Mouse (Mus musculus) 416B (cell line): ENCODE data around the gene Gli3.

Experiments used
- DNase-seq: peaks from one replicate; pipeline ENCODE4 v3.0.0; 2011; ENCODE audit warnings: low read depth

Gli3 gene

DNA sequence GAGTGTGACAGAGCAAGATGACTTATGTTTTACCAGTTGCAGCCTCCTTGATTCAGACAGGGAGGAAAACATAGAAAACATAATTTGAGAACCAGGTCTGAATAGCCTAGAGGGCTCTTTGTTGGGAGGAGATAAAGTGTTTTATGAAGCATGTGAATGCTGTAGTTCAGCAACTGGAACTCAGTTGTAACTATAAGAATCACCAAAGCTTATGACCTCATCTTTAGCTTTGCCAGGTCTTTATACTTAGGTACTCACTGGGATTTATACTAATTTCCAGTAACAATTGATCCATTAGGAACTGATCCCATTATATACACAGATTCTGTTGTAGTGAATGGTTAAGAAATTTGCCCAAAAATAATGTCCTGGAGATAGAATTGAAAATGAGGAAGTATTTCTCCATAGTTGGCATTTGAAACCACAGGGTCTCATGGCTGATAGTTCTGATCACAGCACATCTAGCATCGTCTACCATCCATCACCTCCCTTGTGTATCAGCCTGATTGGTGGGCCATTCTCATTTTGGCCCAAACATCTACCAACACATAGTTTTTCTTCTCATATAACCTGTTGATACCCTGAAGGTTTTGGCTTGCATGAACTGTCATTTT lies 259.8 kb downstream of the Gli3 start:
- no peak for DNase-seq

DNA sequence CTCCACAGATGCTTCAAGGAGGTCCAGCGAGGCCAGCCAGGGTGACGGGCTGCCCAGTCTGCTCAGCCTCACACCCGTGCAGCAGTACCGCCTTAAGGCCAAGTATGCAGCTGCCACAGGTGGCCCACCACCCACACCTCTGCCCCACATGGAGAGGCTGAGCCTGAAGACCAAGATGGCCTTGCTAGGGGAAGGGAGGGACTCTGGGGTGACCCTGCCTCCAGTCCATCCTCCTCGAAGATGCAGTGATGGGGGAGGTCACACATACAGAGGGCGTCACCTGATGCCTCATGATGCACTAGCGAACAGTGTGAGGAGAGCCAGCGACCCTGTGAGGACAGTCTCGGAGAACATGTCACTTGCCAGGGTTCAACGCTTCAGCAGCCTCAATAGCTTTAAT lies 261.7 kb downstream of the Gli3 start:
- DNase-seq: no peak

DNA sequence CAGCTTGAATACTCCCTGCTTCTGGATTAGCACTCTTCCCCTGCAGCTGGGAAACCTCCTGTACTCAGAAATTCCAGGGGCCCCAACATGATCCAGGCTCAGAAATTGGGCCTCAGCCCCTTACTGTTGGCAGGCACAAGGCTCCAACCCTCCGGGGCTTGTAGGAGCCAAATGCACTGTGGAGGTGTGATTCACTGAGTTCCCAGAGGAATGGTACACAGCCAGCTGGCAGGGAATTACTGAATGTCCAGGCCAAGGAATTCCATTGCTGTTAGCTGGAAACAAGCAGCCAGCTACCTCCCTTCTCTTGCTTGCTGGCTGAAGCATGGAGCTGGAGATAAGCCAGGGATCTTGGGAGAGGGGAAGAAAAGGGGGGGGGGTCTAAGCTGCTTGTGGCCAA lies 278.7 kb downstream of the Gli3 start:
- DNase-seq: no peak

DNA sequence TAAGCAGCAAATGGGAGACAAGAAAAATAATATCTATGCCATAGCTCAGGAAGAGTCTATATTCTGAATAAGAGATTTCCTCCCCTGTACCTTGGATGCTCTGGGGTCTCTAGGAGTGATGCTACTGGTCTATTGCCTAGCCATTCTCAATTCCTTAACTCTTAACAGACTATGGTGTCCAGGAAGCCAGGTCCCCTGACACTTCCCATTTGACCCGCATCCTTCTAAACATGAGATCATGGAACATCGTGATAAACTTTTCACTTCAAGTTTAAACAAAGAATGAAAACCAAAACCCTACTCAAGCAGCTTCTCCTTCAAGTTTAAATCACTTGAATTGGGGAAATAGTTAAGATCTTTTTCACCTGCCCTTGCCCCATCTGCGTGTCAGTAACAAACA lies 279.3 kb downstream of the Gli3 start:
- no peak for DNase-seq

DNA sequence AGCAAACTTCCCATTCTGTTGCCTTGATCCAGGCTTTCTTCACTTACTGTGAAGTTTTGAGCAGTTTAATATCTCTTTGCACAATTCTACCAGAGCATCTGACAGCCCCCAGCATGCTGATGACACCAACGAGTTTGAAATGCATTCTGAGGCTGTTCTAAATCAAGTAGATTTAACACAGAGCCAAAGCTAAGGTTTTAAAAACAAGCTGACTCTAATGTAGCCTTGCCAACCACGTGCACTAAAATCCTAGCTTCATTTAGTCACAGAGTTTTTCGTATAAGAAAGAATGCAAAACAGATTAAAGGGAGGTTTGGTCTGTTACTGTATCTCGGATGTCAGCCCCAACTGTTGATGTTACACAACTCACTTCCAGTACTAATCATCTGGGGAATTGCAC lies 279.7 kb downstream of the Gli3 start:
- DNase-seq: no peak

DNA sequence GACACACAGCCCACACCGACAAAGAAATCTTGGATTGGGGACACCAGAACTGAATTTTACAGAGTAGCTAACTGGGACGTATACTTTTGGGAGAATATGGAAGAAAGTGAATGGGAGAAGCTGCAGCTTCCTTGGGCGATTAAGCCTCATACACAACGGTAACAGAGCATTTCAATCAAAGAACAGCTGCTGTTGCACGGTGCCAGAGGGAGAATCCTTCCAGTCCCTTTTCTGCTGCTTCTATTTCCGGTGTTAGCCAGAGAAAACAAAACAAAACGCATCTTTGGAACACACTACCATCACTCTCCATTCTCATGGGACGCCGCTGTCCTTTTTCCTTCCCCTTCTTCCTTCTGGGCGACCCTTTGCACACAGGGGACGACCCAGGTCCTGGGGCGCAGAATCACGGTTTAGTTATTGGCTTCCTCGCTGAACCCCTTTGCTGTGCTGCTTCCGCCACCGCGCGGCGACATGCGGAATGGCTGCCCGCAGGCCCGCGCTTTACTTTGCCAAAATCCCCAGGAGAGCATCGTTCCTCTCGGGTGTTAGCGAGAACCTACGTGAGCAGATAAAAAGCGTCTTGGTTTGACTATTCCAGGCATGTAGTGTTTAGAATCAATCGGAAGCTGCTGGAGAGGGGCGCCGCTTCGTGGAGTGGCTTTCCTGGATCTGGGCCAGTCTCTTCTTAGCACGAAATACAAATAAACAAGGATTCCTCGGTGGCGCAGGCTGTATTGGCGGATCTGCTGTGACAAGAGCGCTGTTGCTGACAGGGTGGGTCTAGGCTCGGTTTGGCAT lies 296.0 kb downstream of the Gli3 start:
- peak; percentile 18 for DNase-seq

DNA sequence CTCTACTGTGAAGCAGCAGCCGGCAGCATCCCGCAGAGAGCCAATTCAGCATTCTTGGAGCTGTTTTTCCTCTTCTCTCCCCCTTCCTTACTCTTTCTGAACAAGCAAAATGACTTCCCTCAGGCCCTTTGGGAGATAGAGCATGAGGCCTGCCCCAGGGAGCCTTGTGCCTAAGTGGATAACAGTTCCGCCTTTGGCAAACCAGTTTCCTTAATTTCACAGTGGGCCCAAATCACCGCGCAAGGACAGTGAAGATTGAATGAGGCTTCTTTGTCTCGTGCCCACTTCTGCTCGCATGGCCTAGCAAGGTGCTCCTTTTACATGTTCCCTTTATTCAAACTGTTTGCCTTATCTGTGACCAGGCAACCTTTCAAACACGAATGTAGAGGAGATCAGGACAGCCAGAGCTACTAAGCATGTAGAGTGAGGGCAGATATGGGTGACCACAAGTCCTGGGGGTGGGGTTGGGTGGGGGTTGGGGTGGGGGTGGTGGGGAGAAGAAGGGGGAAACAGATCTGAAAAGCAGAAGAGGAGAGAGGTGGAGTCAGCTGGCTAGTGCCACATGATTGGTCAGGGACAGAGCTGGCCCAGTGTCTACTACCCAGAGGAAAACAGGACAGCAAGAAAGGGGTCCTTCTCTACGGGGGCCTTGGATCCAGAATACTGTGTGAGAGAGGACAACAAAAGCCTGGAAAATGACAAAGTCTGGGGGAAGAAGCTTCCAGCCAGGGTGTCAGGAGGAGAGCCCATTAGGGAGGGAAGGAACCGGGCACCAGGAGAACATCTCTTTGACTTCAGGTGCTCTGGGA lies 296.8 kb downstream of the Gli3 start:
- no peak for DNase-seq

DNA sequence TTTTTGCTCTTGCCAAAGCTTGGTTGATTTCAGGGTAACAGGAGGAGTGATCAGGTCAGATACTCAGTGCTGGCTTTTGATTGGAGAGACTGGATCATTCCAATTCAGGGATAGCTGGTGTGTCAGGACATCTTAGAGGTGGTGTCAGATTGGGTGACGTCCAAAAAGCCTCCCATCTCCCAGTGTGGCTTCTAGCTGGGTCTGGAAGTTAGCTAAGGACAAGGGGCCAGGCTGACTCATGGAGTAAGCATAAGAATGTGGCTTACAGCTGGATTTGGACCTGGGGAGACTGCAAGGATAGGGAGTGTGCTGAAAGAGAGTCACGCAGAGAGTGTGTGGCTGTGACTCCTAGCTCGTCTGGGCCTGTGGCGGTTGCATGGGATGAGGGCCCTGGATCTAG lies 299.3 kb downstream of the Gli3 start:
- DNase-seq: no peak

DNA sequence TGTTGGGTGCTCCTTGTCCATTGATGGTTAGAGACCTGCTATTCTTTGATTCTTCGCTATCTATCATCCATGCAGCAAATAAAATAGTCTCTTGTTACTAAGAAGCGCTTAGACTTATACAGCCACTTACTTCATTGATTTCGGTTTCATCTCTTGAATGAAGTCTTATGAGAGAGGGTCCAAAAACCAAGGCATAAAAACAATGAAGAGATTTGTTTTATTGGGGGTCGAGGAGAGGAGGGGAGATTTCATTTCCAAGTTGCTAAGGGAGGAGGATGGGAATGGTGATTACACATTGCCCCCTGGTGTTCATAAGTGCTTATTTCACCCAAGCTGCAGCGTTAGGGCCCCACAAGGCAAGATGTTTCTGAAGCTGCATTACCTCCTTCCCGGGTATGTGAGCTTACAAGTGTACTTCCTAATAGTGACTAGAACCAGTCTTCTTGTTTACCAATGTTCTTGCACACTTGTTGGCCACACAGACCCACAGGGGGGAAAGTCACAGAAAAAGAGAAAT lies 299.9 kb downstream of the Gli3 start:
- DNase-seq: peak; percentile 43

DNA sequence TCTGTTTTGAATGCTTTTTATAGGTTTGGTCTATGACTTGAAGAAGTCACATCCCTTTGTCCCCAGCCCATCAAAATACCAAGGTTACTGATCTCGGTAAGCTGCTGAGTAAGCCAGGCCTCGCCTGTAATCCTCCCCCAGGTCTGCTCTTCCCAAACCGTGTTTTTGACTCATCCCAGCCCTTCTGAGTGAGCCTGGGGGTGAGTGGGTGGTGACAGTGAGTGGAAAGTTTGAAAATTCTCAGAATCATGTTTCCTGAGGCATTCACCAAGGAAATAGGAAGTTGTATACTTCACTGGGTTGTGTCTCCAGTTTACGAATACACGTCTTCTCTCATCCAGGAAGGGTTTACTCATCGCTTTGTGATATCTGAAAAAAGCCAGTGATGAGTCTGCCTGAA lies 314.6 kb downstream of the Gli3 start:
- no peak for DNase-seq
